Mouse (Mus musculus): ENCODE measurements around the gene Psmd1. TPM values are rescaled to one million over a fixed set of nuclear protein-coding genes. Genes with fewer than 3 reads are reported as not detected.

The Psmd1 gene
- polyA plus RNA-seq, 1 experiment, result 36.4 TPM

DNA sequence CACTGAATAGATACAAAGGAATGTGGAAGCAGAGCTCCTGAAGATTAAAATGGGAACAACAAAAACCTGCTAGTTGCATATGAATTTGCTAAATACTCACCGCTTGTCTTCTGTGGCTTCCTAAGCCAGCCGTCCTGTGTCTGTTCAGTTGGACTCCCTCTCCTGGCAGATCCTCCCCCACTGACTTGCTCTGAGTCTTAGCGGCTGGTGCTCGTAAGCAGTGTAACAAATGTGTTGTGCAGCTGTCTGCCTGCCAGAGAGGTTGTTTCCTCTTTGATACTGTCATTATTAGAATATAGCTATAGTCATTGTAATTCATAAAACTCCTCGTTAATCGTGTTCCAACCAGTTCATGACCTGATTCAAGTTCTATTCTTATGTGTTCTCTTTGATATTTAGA lies 47.6 kb downstream of the Psmd1 start, which contains the start of gene Htr2b:
Gene Htr2b, minus strand, starts transcription at position 192 of the 400 bp plus-strand sequence.
- Histone ChIP-seq H3K27ac (ENCODE audit: control insufficient read depth, insufficient read depth, low read depth, low read length, poor library complexity) (no peak within 1 kb of the TSS), H3K4me3 (replicated peaks; ENCODE audit: control insufficient read depth, low read depth, low read length) (no peak within 1 kb of the TSS), H3K4me1 (ENCODE audit: control insufficient read depth, insufficient read depth, low read length) (no peaks in the 10 kb centered on the region)
- TF ChIP-seq CTCF (IDR thresholded peaks at IDR 0.05; ENCODE audit: control insufficient read depth, insufficient read depth, low read length) (no peak), POLR2A (IDR thresholded peaks at IDR 0.05; ENCODE audit: borderline replicate concordance, control insufficient read depth, low read depth, low read length) (no peak)
- whole genome bisulfite sequencing, result 77% methylated on average over 6 of the region's 6 CpGs

- TF ChIP-seq POLR2A (IDR thresholded peaks at IDR 0.05; ENCODE audit: borderline replicate concordance, control insufficient read depth, low read depth, low read length) (no peak), CTCF (IDR thresholded peaks at IDR 0.05; ENCODE audit: control insufficient read depth, insufficient read depth, low read length) (no peak)
- 76% methylated on average over 3 of the region's 3 CpGs for WGBS
- no peaks in the 10 kb centered on the region for H3K4me1 ChIP-seq (ENCODE audit: control insufficient read depth, insufficient read depth, low read length)
- H3K4me3 ChIP-seq (replicated peaks; ENCODE audit: control insufficient read depth, low read depth, low read length), result no peak overlapping the region
- H3K27ac ChIP-seq (ENCODE audit: control insufficient read depth, insufficient read depth, low read depth, low read length, poor library complexity), result no peak overlapping the region
Observed at GRCm38 (mm10) chr1:86114141-86114540, 50.0 kb downstream of the Psmd1 start.

DNA sequence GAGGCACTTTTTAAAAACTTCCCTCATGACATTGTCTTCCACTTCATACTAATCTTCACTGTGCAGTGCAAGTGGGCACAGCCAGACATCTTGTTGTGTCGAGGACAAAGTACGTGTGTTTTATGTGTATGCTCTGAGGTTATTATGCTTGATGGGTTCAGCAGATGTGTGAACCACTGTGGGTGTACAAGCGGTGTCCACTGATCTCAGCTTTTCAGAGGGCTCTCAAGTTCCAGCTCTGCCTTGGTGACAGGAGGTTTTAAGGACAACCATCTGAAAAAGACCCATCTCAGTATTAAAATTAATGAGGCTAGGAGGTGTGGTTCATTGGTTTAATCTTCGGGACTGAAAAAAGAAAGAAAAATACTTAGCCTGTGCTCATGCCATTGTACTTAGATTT lies 55.4 kb downstream of the Psmd1 start:
- no peak overlapping the region for H3K4me3 ChIP-seq (replicated peaks; ENCODE audit: control insufficient read depth, low read depth, low read length)
- no peak overlapping the region for H3K27ac ChIP-seq (ENCODE audit: control insufficient read depth, insufficient read depth, low read depth, low read length, poor library complexity)
- 91% methylated on average over 4 of the region's 4 CpGs for WGBS
- TF ChIP-seq CTCF (IDR thresholded peaks at IDR 0.05; ENCODE audit: control insufficient read depth, insufficient read depth, low read length) (no peak), POLR2A (IDR thresholded peaks at IDR 0.05; ENCODE audit: borderline replicate concordance, control insufficient read depth, low read depth, low read length) (no peak)
- no peaks in the 10 kb centered on the region for H3K4me1 ChIP-seq (ENCODE audit: control insufficient read depth, insufficient read depth, low read length)

- H3K4me3 ChIP-seq (replicated peaks; ENCODE audit: control insufficient read depth, low read depth, low read length), result no peak overlapping the region
- no peak overlapping the region for H3K27ac ChIP-seq (ENCODE audit: control insufficient read depth, insufficient read depth, low read depth, low read length, poor library complexity)
- WGBS, result 95% methylated on average over 2 of the region's 2 CpGs
- no peaks in the 10 kb centered on the region for H3K4me1 ChIP-seq (ENCODE audit: control insufficient read depth, insufficient read depth, low read length)
- no peak for TF ChIP-seq POLR2A (IDR thresholded peaks at IDR 0.05; ENCODE audit: borderline replicate concordance, control insufficient read depth, low read depth, low read length)
Observed at GRCm38 (mm10) chr1:86126036-86126435, 61.8 kb downstream of the Psmd1 start.

- Histone ChIP-seq H3K4me1 (ENCODE audit: control insufficient read depth, insufficient read depth, low read length) (no peaks in the 10 kb centered on the region), H3K4me3 (replicated peaks; ENCODE audit: control insufficient read depth, low read depth, low read length) (no peak within 1 kb of the TSS), H3K27ac (ENCODE audit: control insufficient read depth, insufficient read depth, low read depth, low read length, poor library complexity) (no peak within 1 kb of the TSS)
- WGBS, result 93% methylated on average over 4 of the region's 4 CpGs
- TF ChIP-seq POLR2A (IDR thresholded peaks at IDR 0.05; ENCODE audit: borderline replicate concordance, control insufficient read depth, low read depth, low read length), result no peak
- TF ChIP-seq CTCF (IDR thresholded peaks at IDR 0.05; ENCODE audit: control insufficient read depth, insufficient read depth, low read length), result no peak
Observed at GRCm38 (mm10) chr1:86133337-86133736, 69.2 kb downstream of the Psmd1 start, which contains the start of gene Gm21972. Gm21972 (plus strand) TSS chr1:86133637.

DNA sequence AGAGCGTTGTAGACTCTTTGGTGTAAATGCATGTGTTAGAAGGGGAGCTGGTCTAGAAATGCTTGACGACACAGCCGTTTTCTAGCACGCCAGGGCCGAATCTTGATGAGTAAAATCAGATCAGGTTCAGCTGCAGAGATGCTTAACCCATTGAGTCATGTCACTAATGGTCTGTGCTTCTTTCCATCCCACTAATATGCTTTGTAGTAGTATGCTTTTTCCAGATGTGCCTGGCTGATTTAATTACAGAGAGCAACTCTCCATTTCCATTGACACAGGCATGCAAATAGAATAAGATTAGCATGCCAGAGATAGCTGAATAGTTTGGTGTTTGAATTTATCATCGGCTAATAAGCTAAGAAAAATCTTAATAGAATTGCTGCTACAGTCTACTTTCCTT lies 71.1 kb downstream of the Psmd1 start:
- no peak for TF ChIP-seq POLR2A (IDR thresholded peaks at IDR 0.05; ENCODE audit: borderline replicate concordance, control insufficient read depth, low read depth, low read length)
- TF ChIP-seq CTCF (IDR thresholded peaks at IDR 0.05; ENCODE audit: control insufficient read depth, insufficient read depth, low read length), result no peak
- H3K4me1 ChIP-seq (ENCODE audit: control insufficient read depth, insufficient read depth, low read length), result no peaks in the 10 kb centered on the region
- WGBS, result 92% methylated on average over 6 of the region's 6 CpGs

GRCm38 (mm10) chr1:86141081-86141480 lies 76.9 kb downstream of the Psmd1 start:
- no peak overlapping the region for H3K4me3 ChIP-seq (replicated peaks; ENCODE audit: control insufficient read depth, low read depth, low read length)
- no peak overlapping the region for H3K27ac ChIP-seq (ENCODE audit: control insufficient read depth, insufficient read depth, low read depth, low read length, poor library complexity)
- TF ChIP-seq CTCF (IDR thresholded peaks at IDR 0.05; ENCODE audit: control insufficient read depth, insufficient read depth, low read length), result no peak
- TF ChIP-seq POLR2A (IDR thresholded peaks at IDR 0.05; ENCODE audit: borderline replicate concordance, control insufficient read depth, low read depth, low read length), result no peak
- WGBS, result 76% methylated on average over 3 of the region's 3 CpGs
- no peaks in the 10 kb centered on the region for H3K4me1 ChIP-seq (ENCODE audit: control insufficient read depth, insufficient read depth, low read length)

More for the DNA sequence above, 71.1 kb downstream of the Psmd1 start:
- no peak overlapping the region for H3K4me3 ChIP-seq (replicated peaks; ENCODE audit: control insufficient read depth, low read depth, low read length)
- no peak overlapping the region for H3K27ac ChIP-seq (ENCODE audit: control insufficient read depth, insufficient read depth, low read depth, low read length, poor library complexity)

- no peak overlapping the region for H3K27ac ChIP-seq (ENCODE audit: control insufficient read depth, insufficient read depth, low read depth, low read length, poor library complexity)
- H3K4me3 ChIP-seq (replicated peaks; ENCODE audit: control insufficient read depth, low read depth, low read length), result no peak overlapping the region
- no peaks in the 10 kb centered on the region for H3K4me1 ChIP-seq (ENCODE audit: control insufficient read depth, insufficient read depth, low read length)
- 64% methylated on average over 4 of the region's 4 CpGs for WGBS
- no peak for TF ChIP-seq CTCF (IDR thresholded peaks at IDR 0.05; ENCODE audit: control insufficient read depth, insufficient read depth, low read length)
- TF ChIP-seq POLR2A (IDR thresholded peaks at IDR 0.05; ENCODE audit: borderline replicate concordance, control insufficient read depth, low read depth, low read length), result no peak
Observed at GRCm38 (mm10) chr1:86143165-86143564, 79.0 kb downstream of the Psmd1 start.

Data from bone marrow, adult 2 months (tissue).